Mouse (Mus musculus): Measurements from ENCODE around the gene Adam1a. TPM values are rescaled to one million over a fixed set of nuclear protein-coding genes. Genes with fewer than 3 reads are reported as not detected.

The Adam1a gene
- total and polyA plus RNA-seq, 2 experiments: 1.4 to 2.8 TPM

DNA sequence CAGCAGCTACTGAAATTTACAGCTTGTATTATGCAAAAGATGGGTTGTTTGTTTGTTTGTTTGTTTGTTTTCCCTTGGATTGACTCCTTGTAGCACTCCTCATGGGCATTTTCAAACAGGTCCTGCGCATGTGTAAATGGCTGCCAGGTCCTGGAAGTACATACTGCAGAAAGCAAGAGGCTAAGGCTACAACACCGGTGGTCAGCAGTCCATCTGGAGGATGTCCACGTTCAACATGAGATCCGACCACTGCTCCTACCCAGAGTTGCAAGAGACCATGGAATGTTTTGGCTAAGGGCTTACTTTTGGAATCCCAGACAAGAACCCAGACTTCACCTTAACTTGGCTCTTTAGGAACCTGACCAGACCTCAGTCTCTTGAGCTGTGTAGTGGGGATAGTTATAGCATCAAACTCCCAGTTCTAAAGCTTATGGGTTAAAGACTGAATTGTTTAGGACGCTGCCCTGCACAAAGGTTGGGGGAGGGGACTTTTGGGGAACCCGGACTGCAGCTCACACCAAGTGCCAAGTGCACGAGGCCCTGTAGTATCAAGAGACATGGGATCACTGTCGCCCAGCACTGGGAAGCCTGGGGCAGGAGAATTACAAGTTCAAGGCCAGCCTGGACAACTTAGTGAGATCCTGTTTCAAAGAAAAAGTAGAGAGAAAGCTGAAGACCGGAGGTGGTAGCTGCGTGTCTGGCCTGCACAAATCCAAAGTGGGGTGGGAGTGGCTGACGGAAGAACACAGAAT, 47.0 kb upstream of the Adam1a start:
- peak overlapping the region; percentile 66 for H3K9ac ChIP-seq (ENCODE audit: low read depth, low read length)
- H3K27me3 ChIP-seq (ENCODE audit: control insufficient read depth, insufficient read depth, low read length): no peaks in the 10 kb centered on the region
- WGBS: 4% methylated on average over 11 of the region's 11 CpGs
- H3K27ac ChIP-seq (replicated peaks; ENCODE audit: insufficient read depth, low read depth, low read length): peak overlapping the region; percentile 98
- peak overlapping the region; percentile 81 for H3K4me3 ChIP-seq (ENCODE audit: insufficient read depth, low read depth, low read length)
- peaks cover 31% of the 10 kb centered on the region for H3K79me2 ChIP-seq (ENCODE audit: control insufficient read depth, insufficient read depth, low read length)
- no peak for DNase-seq (ENCODE audit: extremely low read depth, low read depth, low spot score)
- peaks cover 4% of the 10 kb centered on the region for H3K36me3 ChIP-seq (ENCODE audit: control insufficient read depth, insufficient read depth, low read length)
- peaks cover 30% of the 10 kb centered on the region for H3K4me1 ChIP-seq (ENCODE audit: control insufficient read depth, insufficient read depth, low read length)
- no peak for TF ChIP-seq POLR2A (IDR thresholded peaks at IDR 0.05; ENCODE audit: extremely low read depth, insufficient read depth, low read length)
- no peak for TF ChIP-seq CTCF (IDR thresholded peaks at IDR 0.05; ENCODE audit: low read depth, low read length)

DNA sequence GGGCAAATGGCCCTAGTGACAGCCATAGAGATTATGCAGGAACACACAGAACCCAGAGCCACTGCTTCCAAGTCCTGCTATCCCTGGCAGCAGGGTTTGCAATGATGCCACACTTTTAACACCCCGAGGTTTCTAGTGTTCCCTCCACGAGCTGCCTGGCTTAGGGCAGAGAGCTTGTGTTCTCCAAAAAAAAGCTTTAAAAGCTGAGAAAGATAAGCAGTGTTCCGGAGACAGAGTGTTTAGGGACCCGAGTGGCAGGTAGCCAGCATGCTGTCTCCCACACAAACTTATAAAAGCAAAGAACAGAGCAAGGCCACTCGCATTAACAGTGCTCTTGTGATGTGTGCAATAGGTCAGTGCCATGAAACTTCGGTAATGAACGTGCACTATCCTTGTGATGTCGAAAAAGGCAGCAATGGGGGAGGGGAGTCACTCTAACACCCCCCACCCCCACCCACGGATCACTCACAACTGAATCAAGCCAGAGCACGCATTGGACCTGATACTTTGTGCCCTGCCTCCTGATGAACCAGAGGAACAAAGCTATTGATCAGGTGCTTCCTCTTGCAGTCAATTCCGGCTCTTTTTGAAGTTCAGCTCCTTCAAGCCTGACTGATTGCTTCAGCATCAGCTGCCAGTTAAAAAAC, 46.3 kb upstream of the Adam1a start:
- DNase-seq (ENCODE audit: extremely low read depth, low read depth, low spot score): peak; percentile 91
- Histone ChIP-seq H3K27me3 (ENCODE audit: control insufficient read depth, insufficient read depth, low read length) (no peaks in the 10 kb centered on the region), H3K79me2 (ENCODE audit: control insufficient read depth, insufficient read depth, low read length) (peaks cover 33% of the 10 kb centered on the region), H3K9ac (ENCODE audit: low read depth, low read length) (peak overlapping the region; percentile 70), H3K4me3 (ENCODE audit: insufficient read depth, low read depth, low read length) (peak overlapping the region; percentile 37), H3K4me1 (ENCODE audit: control insufficient read depth, insufficient read depth, low read length) (peaks cover 33% of the 10 kb centered on the region), H3K27ac (replicated peaks; ENCODE audit: insufficient read depth, low read depth, low read length) (peak overlapping the region; percentile 98), H3K36me3 (ENCODE audit: control insufficient read depth, insufficient read depth, low read length) (peaks cover 4% of the 10 kb centered on the region)
- 7% methylated on average over 11 of the region's 11 CpGs for WGBS
- TF ChIP-seq CTCF (IDR thresholded peaks at IDR 0.05; ENCODE audit: low read depth, low read length) (no peak), POLR2A (IDR thresholded peaks at IDR 0.05; ENCODE audit: extremely low read depth, insufficient read depth, low read length) (no peak)

GRCm38 (mm10) chr5:121589928-121590327, 44.6 kb upstream of the Adam1a start:
- peaks cover 4% of the 10 kb centered on the region for H3K36me3 ChIP-seq (ENCODE audit: control insufficient read depth, insufficient read depth, low read length)
- TF ChIP-seq POLR2A (IDR thresholded peaks at IDR 0.05; ENCODE audit: extremely low read depth, insufficient read depth, low read length): no peak
- TF ChIP-seq CTCF (IDR thresholded peaks at IDR 0.05; ENCODE audit: low read depth, low read length): no peak
- no peak overlapping the region for H3K4me3 ChIP-seq (ENCODE audit: insufficient read depth, low read depth, low read length)
- H3K79me2 ChIP-seq (ENCODE audit: control insufficient read depth, insufficient read depth, low read length): peaks cover 38% of the 10 kb centered on the region
- H3K4me1 ChIP-seq (ENCODE audit: control insufficient read depth, insufficient read depth, low read length): peaks cover 46% of the 10 kb centered on the region
- H3K27me3 ChIP-seq (ENCODE audit: control insufficient read depth, insufficient read depth, low read length): no peaks in the 10 kb centered on the region
- peak overlapping the region; percentile 35 for H3K9ac ChIP-seq (ENCODE audit: low read depth, low read length)
- no peak for DNase-seq (ENCODE audit: extremely low read depth, low read depth, low spot score)
- WGBS: 66% methylated on average over 6 of the region's 6 CpGs
- peak overlapping the region; percentile 42 for H3K27ac ChIP-seq (replicated peaks; ENCODE audit: insufficient read depth, low read depth, low read length)

DNA sequence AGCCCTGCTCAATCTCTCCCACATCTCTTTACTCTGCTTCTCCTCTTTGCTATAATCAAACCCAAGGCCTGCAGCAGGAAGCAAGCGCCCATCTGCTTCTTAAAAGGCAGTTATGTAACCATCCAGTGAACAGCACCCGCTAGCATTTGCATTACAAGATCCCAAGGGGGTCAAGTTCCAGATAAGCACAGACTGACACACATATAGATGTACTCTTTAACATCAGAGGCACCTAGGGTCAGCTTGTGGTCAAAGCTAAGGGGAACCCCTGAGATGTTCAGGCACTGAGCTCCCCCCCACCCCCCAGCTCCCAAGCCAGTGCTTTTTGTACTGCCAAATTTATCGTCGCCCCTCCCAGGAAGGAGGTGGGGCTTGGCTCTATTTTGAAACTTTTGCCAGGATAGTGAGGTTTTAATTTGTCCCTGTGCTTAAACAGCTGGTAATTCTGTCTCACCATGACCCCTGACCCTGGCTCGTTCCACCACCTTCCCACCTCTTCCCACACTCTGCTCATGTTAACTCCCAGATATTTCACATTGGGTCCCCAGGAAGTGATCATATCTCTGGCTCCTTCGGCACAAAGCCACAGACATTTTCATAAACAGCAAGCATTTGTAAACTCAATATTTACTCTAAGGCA, 41.2 kb upstream of the Adam1a start:
- H3K27me3 ChIP-seq (ENCODE audit: control insufficient read depth, insufficient read depth, low read length): no peaks in the 10 kb centered on the region
- no peak for TF ChIP-seq POLR2A (IDR thresholded peaks at IDR 0.05; ENCODE audit: extremely low read depth, insufficient read depth, low read length)
- TF ChIP-seq CTCF (IDR thresholded peaks at IDR 0.05; ENCODE audit: low read depth, low read length): no peak
- peaks cover 60% of the 10 kb centered on the region for H3K4me1 ChIP-seq (ENCODE audit: control insufficient read depth, insufficient read depth, low read length)
- H3K4me3 ChIP-seq (ENCODE audit: insufficient read depth, low read depth, low read length): no peak overlapping the region
- 0% methylated on average over 6 of the region's 6 CpGs for WGBS
- DNase-seq (ENCODE audit: extremely low read depth, low read depth, low spot score): peak; percentile 87
- peak overlapping the region; percentile 95 for H3K27ac ChIP-seq (replicated peaks; ENCODE audit: insufficient read depth, low read depth, low read length)
- H3K36me3 ChIP-seq (ENCODE audit: control insufficient read depth, insufficient read depth, low read length): peaks cover 5% of the 10 kb centered on the region
- peaks cover 48% of the 10 kb centered on the region for H3K79me2 ChIP-seq (ENCODE audit: control insufficient read depth, insufficient read depth, low read length)
- H3K9ac ChIP-seq (ENCODE audit: low read depth, low read length): peak overlapping the region; percentile 11; the same call in 1 of the 2 replicates

DNA sequence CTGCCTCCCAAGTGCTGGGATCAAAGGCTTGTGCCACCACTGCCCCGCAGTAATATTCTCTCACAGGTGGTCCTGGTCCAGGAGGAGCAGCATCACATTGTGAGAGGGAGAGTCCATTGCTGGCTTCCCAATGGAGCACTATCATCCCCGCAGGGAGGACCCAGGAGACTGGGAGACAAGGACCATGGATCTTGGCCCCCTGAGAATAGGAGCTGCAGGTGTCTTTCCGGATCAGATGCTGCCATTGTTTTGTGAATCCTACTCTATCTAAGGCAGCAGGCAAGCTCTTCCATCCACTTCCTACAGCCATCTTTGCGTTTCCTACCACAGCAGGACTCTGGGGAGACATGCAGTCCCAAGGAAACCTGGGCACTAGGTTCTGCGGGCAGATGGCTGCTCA, 40.4 kb upstream of the Adam1a start:
- peaks cover 51% of the 10 kb centered on the region for H3K79me2 ChIP-seq (ENCODE audit: control insufficient read depth, insufficient read depth, low read length)
- H3K36me3 ChIP-seq (ENCODE audit: control insufficient read depth, insufficient read depth, low read length): peaks cover 8% of the 10 kb centered on the region
- TF ChIP-seq POLR2A (IDR thresholded peaks at IDR 0.05; ENCODE audit: extremely low read depth, insufficient read depth, low read length): no peak
- no peak for TF ChIP-seq CTCF (IDR thresholded peaks at IDR 0.05; ENCODE audit: low read depth, low read length)
- H3K27me3 ChIP-seq (ENCODE audit: control insufficient read depth, insufficient read depth, low read length): no peaks in the 10 kb centered on the region
- H3K9ac ChIP-seq (ENCODE audit: low read depth, low read length): peak overlapping the region; percentile 18
- H3K4me1 ChIP-seq (ENCODE audit: control insufficient read depth, insufficient read depth, low read length): peaks cover 60% of the 10 kb centered on the region
- no peak for DNase-seq (ENCODE audit: extremely low read depth, low read depth, low spot score)
- 88% methylated on average over 5 of the region's 5 CpGs for WGBS
- H3K4me3 ChIP-seq (ENCODE audit: insufficient read depth, low read depth, low read length): no peak overlapping the region
- H3K27ac ChIP-seq (replicated peaks; ENCODE audit: insufficient read depth, low read depth, low read length): peak overlapping the region; percentile 95
